Mouse (Mus musculus) bone marrow macrophage, adult 2 months (primary cell): ENCODE data around the gene Rpl3.

ENCODE experiments used
- CTCF ChIP-seq: IDR thresholded peaks from 2 replicates; pipeline ENCODE4 v1.5.1; 2012; ENCODE audit warnings: low read depth, mild to moderate bottlenecking, low read length, moderate library complexity
- POLR2A ChIP-seq: IDR thresholded peaks from 2 replicates; pipeline ENCODE4 v1.6.1; 2012; ENCODE audit warnings: mild to moderate bottlenecking, low read depth, low read length, borderline replicate concordance

DNA sequence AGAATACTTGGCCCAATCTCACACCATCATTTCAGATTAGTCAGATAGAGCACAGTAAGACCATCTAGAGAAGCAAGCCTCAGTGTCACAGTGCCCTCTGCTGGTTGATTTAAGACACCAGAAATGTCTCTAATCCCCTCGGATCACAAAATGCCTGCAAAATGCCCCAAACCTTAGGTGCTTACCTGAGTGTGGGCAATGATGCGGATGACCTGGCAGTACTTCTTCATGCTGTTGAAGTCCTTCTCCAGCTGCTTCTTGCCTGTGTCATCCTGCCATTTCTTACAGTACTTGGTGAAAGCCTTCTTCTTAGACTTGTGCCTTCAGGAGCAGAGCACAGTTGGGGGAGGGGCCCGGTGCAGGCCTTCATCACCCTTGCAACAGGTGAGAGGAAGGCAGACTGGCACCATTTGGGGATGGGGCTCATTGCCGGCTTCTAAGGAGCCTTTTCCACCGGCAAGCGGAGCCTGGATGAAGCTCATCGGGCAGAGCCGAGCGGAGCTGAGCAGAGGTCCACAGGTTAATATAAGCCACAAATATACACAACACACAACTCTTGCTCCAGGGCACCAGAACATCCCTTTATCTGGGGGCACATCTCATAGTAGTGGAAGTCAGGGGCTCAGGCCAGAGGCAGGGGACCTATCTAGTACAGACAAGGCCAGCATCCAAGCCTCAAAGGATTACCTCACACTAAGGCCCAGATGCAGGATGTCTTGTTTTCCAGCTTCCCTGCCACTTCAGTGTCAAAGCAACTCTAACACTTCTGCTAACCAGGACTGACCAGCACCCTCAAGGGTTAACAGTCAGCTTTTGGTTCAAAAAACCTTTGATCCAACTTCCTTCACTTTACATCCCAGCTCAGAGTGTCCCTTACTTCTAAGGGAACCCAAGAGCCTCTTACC lies 10.7 kb downstream of the Rpl3 start:
- TF ChIP-seq CTCF: peak; percentile 17; the same call in 1 of the 2 replicates
- no peak for TF ChIP-seq POLR2A
